Mouse (Mus musculus) liver, postnatal 0 days (tissue): ENCODE results near the gene Clasp1. TPM values are rescaled to one million over a fixed set of nuclear protein-coding genes. Genes with fewer than 3 reads are reported as not detected.

ENCODE experiments used
- ATAC-seq: fragments of 200-750 bp; cut with Nextera tagmentation; 2 replicates; pipeline ENCODE4 v1.8.0; 2017; ENCODE audit warnings: mild to moderate bottlenecking, moderate library complexity
- DNase-seq: peaks from one replicate; pipeline ENCODE4 v3.0.0-alpha.2; 2016
- H3K27ac ChIP-seq: fragments of 300-500 bp; sonication (generic); 2 replicates; pipeline ENCODE4 v1.5.1; 2014; ENCODE audit warnings: antibody characterized with exemption, moderate library complexity, mild to moderate bottlenecking, low read depth
- H3K27me3 ChIP-seq: fragments of 300-500 bp; sonication (generic); 2 replicates; pipeline ENCODE4 v1.6.1; 2014; ENCODE audit warnings: low read length, control low read depth, mixed read lengths; ENCODE audit not compliant: insufficient read depth
- H3K36me3 ChIP-seq: fragments of 300-500 bp; sonication (generic); replicated peaks from 2 replicates; pipeline ENCODE4 v1.6.1; 2014; ENCODE audit warnings: mild to moderate bottlenecking, control low read depth, low read length, moderate library complexity, mixed read lengths; ENCODE audit not compliant: insufficient read depth
- H3K4me1 ChIP-seq: fragments of 300-500 bp; sonication (generic); 2 replicates; pipeline ENCODE4 v1.6.1; 2014; ENCODE audit warnings: antibody characterized with exemption, mild to moderate bottlenecking, control low read depth; ENCODE audit not compliant: insufficient read depth
- H3K4me2 ChIP-seq: fragments of 300-500 bp; sonication (generic); 2 replicates; pipeline ENCODE4 v1.6.1; 2014; ENCODE audit warnings: low read depth, mild to moderate bottlenecking, low read length, moderate library complexity, mixed read lengths
- H3K4me3 ChIP-seq: fragments of 300-500 bp; sonication (generic); 2 replicates; pipeline ENCODE4 v1.5.1; 2014; ENCODE audit warnings: low read depth, low read length
- H3K9ac ChIP-seq: fragments of 300-500 bp; sonication (generic); replicated peaks from 2 replicates; pipeline ENCODE4 v1.6.1; 2014; ENCODE audit warnings: mild to moderate bottlenecking, moderate library complexity
- H3K9me3 ChIP-seq: fragments of 300-500 bp; sonication (generic); 2 replicates; pipeline ENCODE4 v1.6.1; 2016; ENCODE audit warnings: mild to moderate bottlenecking, control low read depth, low read length, mixed read lengths
- CTCF ChIP-seq: sonication (generic); IDR thresholded peaks from 2 replicates; pipeline ENCODE4 v1.5.1; 2016; ENCODE audit warnings: antibody characterized with exemption, low read depth
- EP300 ChIP-seq: IDR thresholded peaks from 2 replicates; pipeline ENCODE4 v1.6.1; 2016; ENCODE audit warnings: antibody characterized with exemption, low read depth, mild to moderate bottlenecking
- WGBS: fragments of 180-500 bp; shearing (Covaris S2); extraction: QIAGEN DNeasy Blood & Tissue Kit; methylation state at CpG from one replicate; pipeline ENCODE4 v1.1.7; 2014; ENCODE audit not compliant: insufficient replicate concordance; 5-methylcytosine and 5-hydroxymethylcytosine counted together
- polyA plus RNA-seq: library from polyadenylated mRNA; unstranded; fragments of >200 nt; fragmentation: Nextera tagmentation; extraction: Ambion mirVana; gene quantifications from 2 replicates; pipeline ENCODE4 v1.2.1, GENCODE M21; 2015

Gene Clasp1
- polyA plus RNA-seq = 5.4 and 6.4 TPM in 2 replicates

DNA sequence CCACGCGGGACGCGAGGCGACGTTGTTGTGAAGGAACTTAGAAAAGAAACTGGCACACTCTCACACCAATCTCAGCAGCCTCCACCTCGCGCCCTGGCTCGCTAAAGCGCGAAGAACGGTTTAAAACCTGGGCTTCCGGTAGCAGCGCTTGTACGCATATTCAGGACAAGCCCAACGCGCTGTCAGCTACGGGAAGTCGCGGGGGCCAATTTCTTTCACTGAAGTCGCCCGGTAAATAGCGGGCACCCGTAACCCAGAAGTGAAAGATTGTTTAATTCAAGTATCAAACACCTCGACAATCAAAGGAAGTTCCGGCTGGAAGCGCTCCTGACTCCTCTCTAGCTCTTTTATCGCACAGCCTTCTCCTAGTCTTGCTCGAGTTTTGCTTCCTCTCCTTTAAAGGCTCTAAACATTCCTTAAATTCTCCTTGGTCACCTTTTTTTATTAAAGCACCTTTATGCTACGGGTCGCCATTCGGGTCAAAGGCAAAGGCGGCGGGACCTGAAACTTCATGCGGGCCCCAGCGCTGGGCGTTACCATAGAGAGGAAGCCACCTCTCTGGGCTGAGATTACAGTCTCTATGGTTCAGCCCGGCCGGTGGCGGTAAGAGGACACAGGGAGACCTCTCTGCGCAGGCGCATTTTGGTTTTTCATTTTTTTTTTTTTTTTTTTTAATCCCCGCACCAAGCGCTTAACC lies at the start of gene Clasp1:
Clasp1 (plus strand) TSS at position 302 of the 697 bp plus-strand sequence.
- H3K4me3 ChIP-seq = peak within 1 kb of the TSS; percentile 93
- no peaks in the 10 kb centered on the region for H3K27me3 ChIP-seq
- ATAC-seq (peak; percentile 99), DNase-seq (peak; percentile 94)
- H3K4me1 ChIP-seq = peaks cover 12% of the 10 kb centered on the region
- WGBS = under 1% methylated on average over 44 of the region's 44 CpGs
- H3K9me3 ChIP-seq = no peaks in the 10 kb centered on the region
- TF ChIP-seq EP300 (peak; percentile 79), CTCF (no peak)
- peak within 1 kb of the TSS; percentile 88 for H3K4me2 ChIP-seq
- H3K9ac ChIP-seq = peak within 1 kb of the TSS; percentile 92
- H3K27ac ChIP-seq = peak within 1 kb of the TSS; percentile 95
- no peaks in the 10 kb centered on the region for H3K36me3 ChIP-seq

GRCm38 (mm10) chr1:118343649-118344435 lies 45.0 kb upstream of the Clasp1 start:
- WGBS = 28% methylated on average over 6 of the region's 6 CpGs
- Histone ChIP-seq H3K27ac (no peak overlapping the region), H3K9ac (no peak overlapping the region), H3K4me1 (peaks cover 3% of the 10 kb centered on the region), H3K27me3 (no peaks in the 10 kb centered on the region), H3K4me2 (no peak overlapping the region), H3K4me3 (no peak overlapping the region), H3K36me3 (no peaks in the 10 kb centered on the region), H3K9me3 (no peaks in the 10 kb centered on the region)
- peak; percentile 42 for TF ChIP-seq CTCF
- TF ChIP-seq EP300 = no peak
- peak; percentile 32 for DNase-seq
- peak; percentile 79 for ATAC-seq

- DNase-seq (no peak), ATAC-seq (peak; percentile 60; the same call in 1 of the 2 replicates)
- Histone ChIP-seq H3K4me3 (no peak overlapping the region), H3K9me3 (no peaks in the 10 kb centered on the region), H3K4me1 (no peaks in the 10 kb centered on the region), H3K4me2 (no peak overlapping the region), H3K27me3 (no peaks in the 10 kb centered on the region), H3K27ac (no peak overlapping the region), H3K9ac (no peak overlapping the region), H3K36me3 (no peaks in the 10 kb centered on the region)
- WGBS = 70% methylated on average over 3 of the region's 3 CpGs
- TF ChIP-seq EP300 = no peak
- no peak for TF ChIP-seq CTCF
These were observed 38.9 kb upstream of the Clasp1 start for GRCm38 (mm10) chr1:118349922-118350321.

- DNase-seq = no peak
These were observed 29.6 kb upstream of the Clasp1 start for GRCm38 (mm10) chr1:118359071-118359761.

GRCm38 (mm10) chr1:118367970-118368369 lies 20.9 kb upstream of the Clasp1 start:
- no peak overlapping the region for H3K4me2 ChIP-seq
- DNase-seq = no peak
- no peak for ATAC-seq
- no peaks in the 10 kb centered on the region for H3K36me3 ChIP-seq
- TF ChIP-seq EP300 = no peak
- peak; percentile 50 for TF ChIP-seq CTCF
- no peak overlapping the region for H3K9ac ChIP-seq
- no peaks in the 10 kb centered on the region for H3K4me1 ChIP-seq
- no peaks in the 10 kb centered on the region for H3K27me3 ChIP-seq
- H3K9me3 ChIP-seq = no peaks in the 10 kb centered on the region
- no peak overlapping the region for H3K27ac ChIP-seq
- H3K4me3 ChIP-seq = no peak overlapping the region
- WGBS = 76% methylated on average over 1 of the region's 1 CpGs

More at GRCm38 (mm10) chr1:118359071-118359761, 29.6 kb upstream of the Clasp1 start:
- Histone ChIP-seq H3K27me3 (no peaks in the 10 kb centered on the region), H3K4me2 (no peak overlapping the region), H3K4me1 (no peaks in the 10 kb centered on the region), H3K4me3 (no peak overlapping the region), H3K9me3 (no peaks in the 10 kb centered on the region), H3K27ac (no peak overlapping the region), H3K36me3 (no peaks in the 10 kb centered on the region), H3K9ac (no peak overlapping the region)
- TF ChIP-seq CTCF (no peak), EP300 (no peak)
- no peak for ATAC-seq
- WGBS = 66% methylated on average over 6 of the region's 6 CpGs
